17 mouse cellular contexts compared by ENCODE assay signal in the genomic region with DNA sequence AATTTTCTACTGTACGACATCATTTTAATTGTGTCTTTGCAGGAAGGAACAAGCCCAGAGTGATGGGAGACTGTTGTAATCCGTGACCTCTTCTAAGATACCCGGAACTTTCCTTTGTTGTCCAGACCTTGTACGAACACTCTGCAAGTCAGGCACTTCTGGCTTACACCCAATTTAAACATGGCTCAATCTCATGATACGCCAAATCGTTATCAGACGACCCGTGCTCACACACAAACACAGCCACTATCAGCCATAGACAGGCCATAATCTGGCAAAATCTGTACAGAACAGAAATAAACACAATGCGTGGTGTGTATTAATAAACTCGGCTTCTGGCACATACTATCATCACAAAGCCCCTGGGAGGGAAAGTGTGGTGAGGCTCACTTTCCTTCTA.
DNase-seq lines count a peak whose midpoint lies in the region; ATAC-seq and TF ChIP-seq lines count a peak whose summit lies in the region.
"Had no signal": no experiment of that assay in that cellular context is flagged by ENCODE, and none has a peak within 500 bp of the region (broad histone marks: within the 10 kb centered on the region; RNA-seq: fewer than 3 reads in every experiment).

No protein-coding gene starts in this region.

- WGBS in kidney, embryonic 14.5 days, result 57% methylated on average over 10 of the region's 10 CpGs
- 28% methylated on average over 10 of the region's 10 CpGs for WGBS in heart, embryonic 15.5 days
- 15% methylated on average over 10 of the region's 10 CpGs for WGBS in lung, postnatal 0 days
- WGBS in midbrain, embryonic 13.5 days, result 81% methylated on average over 10 of the region's 10 CpGs

- H3K36me3 ChIP-seq in kidney, embryonic 14.5 days (ENCODE audit: control insufficient read depth, insufficient read depth, low read length), result no peaks in the 10 kb centered on the region
- H3K36me3 ChIP-seq in heart, embryonic 15.5 days, result no peaks in the 10 kb centered on the region
- H3K36me3 ChIP-seq in lung, postnatal 0 days (ENCODE audit: insufficient read depth, low read length), result no peaks in the 10 kb centered on the region
- no peaks in the 10 kb centered on the region for H3K36me3 ChIP-seq in midbrain, embryonic 13.5 days
- H3K36me3 ChIP-seq: embryonic facial prominence, embryonic 12.5 days; intestine, embryonic 15.5 days; limb, embryonic 15.5 days; neural tube, embryonic 15.5 days had no signal

- H3K27me3 ChIP-seq in kidney, embryonic 14.5 days (ENCODE audit: control insufficient read depth, insufficient read depth, low read length), result no peaks in the 10 kb centered on the region
- H3K27me3 ChIP-seq in heart, embryonic 15.5 days, result no peaks in the 10 kb centered on the region
- H3K27me3 ChIP-seq in lung, postnatal 0 days (replicated peaks; ENCODE audit: insufficient read depth, low read length), result no peaks in the 10 kb centered on the region
- no peaks in the 10 kb centered on the region for H3K27me3 ChIP-seq in midbrain, embryonic 13.5 days
- H3K27me3 ChIP-seq: embryonic facial prominence, embryonic 12.5 days; intestine, embryonic 15.5 days; limb, embryonic 15.5 days; megakaryocyte, embryonic 14.5 days; neural tube, embryonic 15.5 days; Patski had no signal

- peak; percentile 26 for DNase-seq in adrenal gland, adult 2 months
- DNase-seq in adrenal gland, postnatal 4 days (ENCODE audit: low spot score in 2 of 2), result no peak
- DNase-seq in kidney, adult 9 months, result peak; percentile 20
- DNase-seq in lung, postnatal 0 days (ENCODE audit: low spot score), result peak; percentile 63
- no peak for DNase-seq in testis, postnatal 10 days (ENCODE audit: low spot score)
- DNase-seq: cerebellum, postnatal 36 days; right cerebral cortex, adult 18-20 months had no signal

- H3K9ac ChIP-seq in kidney, embryonic 14.5 days (ENCODE audit: low read depth, low read length), result no peak overlapping the region
- no peak overlapping the region for H3K9ac ChIP-seq in heart, embryonic 15.5 days
- no peak overlapping the region for H3K9ac ChIP-seq in lung, postnatal 0 days (replicated peaks; ENCODE audit: low read depth)
- H3K9ac ChIP-seq in midbrain, embryonic 13.5 days (replicated peaks), result no peak overlapping the region
- H3K9ac ChIP-seq: embryonic facial prominence, embryonic 12.5 days; intestine, embryonic 15.5 days; limb, embryonic 15.5 days; neural tube, embryonic 15.5 days had no signal

- no peak overlapping the region for H3K4me2 ChIP-seq in kidney, embryonic 14.5 days (replicated peaks; ENCODE audit: low read depth, low read length)
- H3K4me2 ChIP-seq in heart, embryonic 15.5 days, result no peak overlapping the region
- H3K4me2 ChIP-seq in lung, postnatal 0 days (replicated peaks; ENCODE audit: low read depth, low read length), result no peak overlapping the region
- H3K4me2 ChIP-seq in midbrain, embryonic 13.5 days (replicated peaks), result no peak overlapping the region
- H3K4me2 ChIP-seq: embryonic facial prominence, embryonic 12.5 days; intestine, embryonic 15.5 days; limb, embryonic 15.5 days; neural tube, embryonic 15.5 days had no signal

- peak; percentile 97 for TF ChIP-seq EP300 in lung, postnatal 0 days (IDR thresholded peaks at IDR 0.05)

- H3K9me3 ChIP-seq in kidney, embryonic 14.5 days (ENCODE audit: control insufficient read depth, low read length), result no peaks in the 10 kb centered on the region
- no peaks in the 10 kb centered on the region for H3K9me3 ChIP-seq in heart, embryonic 15.5 days (replicated peaks)
- no peaks in the 10 kb centered on the region for H3K9me3 ChIP-seq in lung, postnatal 0 days (ENCODE audit: low read length)
- H3K9me3 ChIP-seq in midbrain, embryonic 13.5 days, result no peaks in the 10 kb centered on the region
- H3K9me3 ChIP-seq: embryonic facial prominence, embryonic 12.5 days; intestine, embryonic 15.5 days; limb, embryonic 15.5 days; megakaryocyte, embryonic 14.5 days; neural tube, embryonic 15.5 days had no signal

- H3K4me1 ChIP-seq in kidney, embryonic 14.5 days (ENCODE audit: control insufficient read depth, insufficient read depth, low read length), result 0 out of 2 replicates have a peak, but pooled peaks cover 7% of the 10 kb centered on the region
- H3K4me1 ChIP-seq in heart, embryonic 15.5 days (replicated peaks), result peaks cover 4% of the 10 kb centered on the region; the same call in 1 of the 2 replicates
- peaks cover 10% of the 10 kb centered on the region; the same call in 1 of the 2 replicates for H3K4me1 ChIP-seq in lung, postnatal 0 days (ENCODE audit: insufficient read depth, low read depth, low read length)
- no peaks in the 10 kb centered on the region for H3K4me1 ChIP-seq in midbrain, embryonic 13.5 days (replicated peaks)
- H3K4me1 ChIP-seq: embryonic facial prominence, embryonic 12.5 days; intestine, embryonic 15.5 days; neural tube, embryonic 15.5 days had no signal

- H3K27ac ChIP-seq in kidney, embryonic 14.5 days (ENCODE audit: low read depth, low read length), result no peak overlapping the region
- peak overlapping the region; percentile 45 for H3K27ac ChIP-seq in heart, embryonic 15.5 days
- no peak overlapping the region for H3K27ac ChIP-seq in lung, postnatal 0 days (ENCODE audit: low read length)
- no peak overlapping the region for H3K27ac ChIP-seq in midbrain, embryonic 13.5 days
- H3K27ac ChIP-seq: embryonic facial prominence, embryonic 12.5 days; intestine, embryonic 15.5 days; limb, embryonic 15.5 days; neural tube, embryonic 15.5 days; stomach, postnatal 0 days had no signal

- no peak for TF ChIP-seq CTCF in lung, postnatal 0 days (IDR thresholded peaks at IDR 0.05)

- no peak for ATAC-seq in kidney, embryonic 14.5 days (ENCODE audit: low FRiP score, low TSS enrichment)
- peak; percentile 48 for ATAC-seq in heart, embryonic 15.5 days (replicated peaks; ENCODE audit: insufficient number of reproducible peaks, insufficient read depth, low FRiP score, low read depth)
- peak; percentile 71 for ATAC-seq in lung, postnatal 0 days
- no peak for ATAC-seq in midbrain, embryonic 13.5 days
- ATAC-seq: intestine, embryonic 15.5 days; Patski had no signal

- H3K4me3 ChIP-seq in kidney, embryonic 14.5 days (ENCODE audit: low read length), result no peak overlapping the region
- H3K4me3 ChIP-seq in heart, embryonic 15.5 days, result no peak overlapping the region
- no peak overlapping the region for H3K4me3 ChIP-seq in lung, postnatal 0 days (ENCODE audit: low read depth, low read length)
- no peak overlapping the region for H3K4me3 ChIP-seq in midbrain, embryonic 13.5 days (replicated peaks)
- H3K4me3 ChIP-seq: embryonic facial prominence, embryonic 12.5 days; intestine, embryonic 15.5 days; limb, embryonic 15.5 days; megakaryocyte, embryonic 14.5 days; neural tube, embryonic 15.5 days had no signal

Comparison
In these comparisons a context has a peak if more than half of its experiments do, and no peak if none do; other contexts are left out.
1. DNase-seq: peak in adrenal gland, adult 2 months (single experiment), kidney, adult 9 months (single experiment) and lung, postnatal 0 days (single experiment); none in adrenal gland, postnatal 4 days (0 of 2) and testis, postnatal 10 days (single experiment).
2. ATAC-seq: peak in heart, embryonic 15.5 days (single experiment) and lung, postnatal 0 days (single experiment); none in kidney, embryonic 14.5 days (single experiment) and midbrain, embryonic 13.5 days (single experiment).